Mouse (Mus musculus) embryonic fibroblast, embryonic 13.5 days (primary cell): ENCODE data around the gene Cbx4.

Source experiments
- CTCF ChIP-seq: IDR thresholded peaks from 2 replicates; pipeline ENCODE4 v1.5.1; 2011; ENCODE audit warnings: mild to moderate bottlenecking, control low read depth, low read length, moderate library complexity, borderline replicate concordance; ENCODE audit not compliant: insufficient read depth
- POLR2A ChIP-seq: IDR thresholded peaks from 2 replicates; pipeline ENCODE4 v1.6.1; 2011; ENCODE audit warnings: low read depth, mild to moderate bottlenecking, control low read depth, low read length, moderate library complexity

GRCm38 (mm10) chr11:119081839-119082637 lies 4.0 kb downstream of the Cbx4 start:
- TF ChIP-seq CTCF (peak; percentile 39; the same call in 1 of the 2 replicates), POLR2A (no peak)
